Mouse (Mus musculus) megakaryocyte, embryonic 14.5 days (primary cell): ENCODE measurements around the gene D330020A13Rik.

Experiments used
- FLI1 ChIP-seq: IDR thresholded peaks from 2 replicates; pipeline ENCODE4 v1.6.1; 2012; ENCODE audit warnings: low read length, inconsistent platforms, mixed read lengths
- GATA1 ChIP-seq: IDR thresholded peaks from 3 replicates; pipeline ENCODE4 v1.6.1; 2012; ENCODE audit warnings: mixed read lengths, low read length, inconsistent platforms, borderline replicate concordance

DNA sequence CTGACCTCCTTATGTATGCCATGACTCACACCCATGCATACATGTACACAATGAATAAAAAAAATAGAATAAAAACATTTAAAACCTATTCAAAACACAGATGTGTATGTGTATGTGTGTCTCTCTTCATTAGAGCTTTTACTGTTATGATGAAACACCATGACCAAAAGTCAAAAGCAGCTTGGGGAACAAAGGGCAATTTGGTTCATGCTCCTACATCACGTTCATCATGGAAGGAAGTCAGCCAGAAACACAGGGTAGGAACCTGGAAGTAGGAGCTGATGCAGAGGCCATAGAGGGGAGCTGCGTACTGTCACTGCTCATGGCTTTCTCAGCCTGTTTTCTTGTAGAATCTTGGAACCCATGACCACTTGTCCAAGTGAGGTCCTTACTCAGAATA lies 41.4 kb upstream of the D330020A13Rik start:
- no peak for TF ChIP-seq GATA1
- TF ChIP-seq FLI1, result no peak
